Mouse (Mus musculus): ENCODE results near the gene Pappa2. TPM values are rescaled to one million over a fixed set of nuclear protein-coding genes. Genes with fewer than 3 reads are reported as not detected.

Pappa2 gene
- not detected for total RNA-seq (2023)

GRCm38 (mm10) chr1:158980390-158980789 is at the start of gene Pappa2:
Gene Pappa2 (minus strand): TSS chr1:158980490.

All from CD4-positive naive resting alpha-beta T cell, adult 76 days (primary cell).